22 mouse cellular contexts compared by ENCODE assay signal in genomic region chr4:149462305-149462971, GRCm38 (mm10). TPM values are rescaled to one million over a fixed set of nuclear protein-coding genes. Genes with fewer than 3 reads are reported as not detected.
"Had no signal": no experiment of that assay in that cellular context is flagged by ENCODE, and none has a peak within 500 bp of the region (broad histone marks: within the 10 kb centered on the region; RNA-seq: fewer than 3 reads in every experiment).

No protein-coding gene starts in this region.

- H3K27me3 ChIP-seq: liver, embryonic 13.5 days; midbrain, embryonic 12.5 days; midbrain, embryonic 15.5 days; neural tube, embryonic 13.5 days had no signal

- H3K9me3 ChIP-seq: liver, embryonic 13.5 days; midbrain, embryonic 12.5 days; midbrain, embryonic 15.5 days; neural tube, embryonic 13.5 days had no signal

- H3K27ac ChIP-seq: kidney, postnatal 0 days; layer of hippocampus, adult 2 months; liver, embryonic 13.5 days; midbrain, embryonic 12.5 days; midbrain, embryonic 15.5 days; neural tube, embryonic 13.5 days had no signal

- H3K4me1 ChIP-seq: liver, embryonic 13.5 days had no signal

- DNase-seq: layer of hippocampus, adult 9-11 months; liver, embryonic 13.5 days; lung, adult 2 months; thymus, adult 18-20 months had no signal

- H3K36me3 ChIP-seq: liver, embryonic 13.5 days; midbrain, embryonic 12.5 days; midbrain, embryonic 15.5 days had no signal

- H3K9ac ChIP-seq: liver, embryonic 13.5 days; midbrain, embryonic 12.5 days; midbrain, embryonic 15.5 days; neural tube, embryonic 13.5 days had no signal

- H3K4me3 ChIP-seq: layer of hippocampus, adult 2 months; liver, embryonic 13.5 days; midbrain, embryonic 12.5 days; midbrain, embryonic 15.5 days; myocyte; neural tube, embryonic 13.5 days had no signal

- ATAC-seq: midbrain, embryonic 15.5 days had no signal

- H3K4me2 ChIP-seq: liver, embryonic 13.5 days; midbrain, embryonic 12.5 days; midbrain, embryonic 15.5 days; neural tube, embryonic 13.5 days had no signal

RNA-seq across cellular contexts. Expression of gene Rbp7, which starts 7.7 kb away (rescaled TPM):
- total RNA-seq: layer of hippocampus, adult 2 months; layer of hippocampus, postnatal 25 days; left cerebral cortex, adult 18-20 months; liver, adult 2 months; neutrophil, adult 5-6 weeks had no signal
- polyA plus RNA-seq: limb, embryonic 11.5 days; liver, adult 2 months; liver, embryonic 13.5 days; midbrain, embryonic 12.5 days; myocyte; neural tube, embryonic 13.5 days; spleen, adult 2 months had no signal

RNA-seq across cellular contexts. Expression of gene Tmem274, which starts 14.7 kb away (rescaled TPM):
- total RNA-seq: layer of hippocampus, adult 2 months; layer of hippocampus, postnatal 25 days; left cerebral cortex, adult 18-20 months; left cerebral cortex, postnatal 10 days; left cerebral cortex, postnatal 36 days; liver, adult 2 months; neutrophil, adult 5-6 weeks had no signal
- polyA plus RNA-seq: kidney, postnatal 0 days; large intestine, adult 2 months; limb, embryonic 11.5 days; limb, embryonic 14.5 days; liver, adult 2 months; liver, embryonic 13.5 days; lung, adult 2 months; midbrain, embryonic 15.5 days; myocyte; neural tube, embryonic 13.5 days; small intestine, adult 2 months; spleen, adult 2 months; urinary bladder, adult 2 months had no signal
